Mouse (Mus musculus): ENCODE measurements around the gene Rbm43. TPM values are rescaled to one million over a fixed set of nuclear protein-coding genes. Genes with fewer than 3 reads are reported as not detected.

Rbm43 gene
- polyA plus RNA-seq (2014; fragmentation: Illumina TruSeq; extraction: RNeasy Lipid Tissue Mini Kit (QIAGEN cat#74804); ENCODE audit: low read depth, low replicate concordance): 85.5 TPM

DNA sequence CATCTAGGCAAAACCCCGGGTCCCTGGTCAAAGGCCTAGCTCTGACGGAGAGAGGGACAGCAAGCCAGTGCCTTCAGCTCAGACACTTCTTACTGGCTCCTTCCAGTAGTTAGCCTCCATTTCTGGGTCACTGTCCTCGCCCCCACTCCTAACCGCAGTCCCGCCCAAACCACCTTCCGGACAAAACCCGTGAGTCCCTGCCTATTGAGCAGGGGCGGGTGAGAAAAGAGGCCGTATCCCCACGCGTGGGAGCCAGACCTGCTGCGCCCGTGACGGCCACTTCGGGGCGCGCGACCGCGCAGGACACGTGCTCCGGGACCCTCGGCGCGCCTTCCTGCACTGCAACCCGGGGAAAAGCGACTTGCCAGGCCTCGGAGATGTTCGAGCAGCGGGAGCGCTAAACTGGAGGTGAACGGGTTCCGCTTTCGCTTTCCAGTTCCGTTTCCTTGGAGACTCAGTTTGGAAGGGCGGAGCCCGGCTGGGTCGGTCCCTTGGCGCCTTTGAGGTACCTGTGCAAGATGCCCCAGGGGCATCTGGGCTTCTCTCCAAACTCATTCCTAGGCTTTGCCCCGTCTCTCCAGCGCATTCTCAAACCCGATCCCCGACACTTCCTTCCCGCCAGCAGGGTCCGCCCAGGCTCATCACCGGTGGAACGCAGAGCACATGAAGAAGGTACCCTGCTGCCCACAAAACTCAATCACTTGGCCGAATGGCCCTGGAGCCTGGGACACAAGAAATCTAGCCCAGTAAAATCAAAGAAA lies at the start of gene Rbm43:
Rbm43 (minus strand) TSS at position 590 of the 761 bp plus-strand sequence.

DNA sequence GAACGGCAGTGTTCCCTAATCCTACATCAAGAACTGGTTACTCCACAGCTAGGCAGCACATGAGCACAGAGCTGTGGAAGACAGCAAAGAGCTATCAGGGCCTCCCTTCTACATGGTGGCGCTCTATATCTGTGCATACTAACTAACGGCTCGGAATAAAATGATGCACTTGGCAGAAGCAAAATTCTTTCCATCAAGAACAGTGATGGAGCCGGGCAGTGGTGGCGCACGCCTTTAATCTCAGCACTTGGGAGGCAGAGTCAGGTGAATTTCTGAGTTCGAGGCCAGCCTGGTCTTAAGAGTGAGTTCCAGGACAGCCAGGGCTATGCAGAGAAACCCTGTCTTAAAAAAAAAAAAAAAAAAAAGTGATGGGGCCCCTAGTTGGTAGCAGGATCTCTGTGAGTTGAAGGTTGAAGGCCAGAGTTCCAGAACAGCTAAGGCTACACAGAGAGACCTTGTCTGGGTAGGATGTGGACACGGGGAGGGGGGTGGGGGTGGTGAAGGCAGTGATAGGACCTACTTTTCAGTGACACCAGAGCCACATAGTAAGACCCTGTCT lies 38.5 kb upstream of the Rbm43 start, which contains the start of gene Nmi:
Nmi (minus strand) TSS at position 85 of the 559 bp plus-strand sequence.

Other genes starting within 250 kb of the Rbm43 start
- 4.9 TPM for gene Nmi, start 38.3 kb upstream of the Rbm43 start, polyA plus RNA-seq (2014; fragmentation: Illumina TruSeq; extraction: RNeasy Lipid Tissue Mini Kit (QIAGEN cat#74804); ENCODE audit: low read depth, low replicate concordance)
- 1.6 TPM for gene Tnfaip6, start 102.8 kb upstream of the Rbm43 start, polyA plus RNA-seq (2014; fragmentation: Illumina TruSeq; extraction: RNeasy Lipid Tissue Mini Kit (QIAGEN cat#74804); ENCODE audit: low read depth, low replicate concordance)
- gene Rif1, start 137.7 kb upstream of the Rbm43 start, polyA plus RNA-seq (2014; fragmentation: Illumina TruSeq; extraction: RNeasy Lipid Tissue Mini Kit (QIAGEN cat#74804); ENCODE audit: low read depth, low replicate concordance): 198 TPM

Measured in testis, adult 10 weeks (tissue).